Mouse (Mus musculus): ENCODE measurements around the gene Ssh2. TPM values are rescaled to one million over a fixed set of nuclear protein-coding genes. Genes with fewer than 3 reads are reported as not detected.

Gene Ssh2
- polyA plus RNA-seq, 1 experiment from 2014 or later, result 3.0 TPM

GRCm38 (mm10) chr11:77483510-77484255, 267.6 kb downstream of the Ssh2 start:
- 51% methylated on average over 11 of the region's 11 CpGs for WGBS
- Histone ChIP-seq H3K4me3 (ENCODE audit: low read depth, low read length) (no peak overlapping the region), H3K9me3 (ENCODE audit: control insufficient read depth, low read length) (no peaks in the 10 kb centered on the region), H3K27ac (replicated peaks) (no peak overlapping the region), H3K36me3 (ENCODE audit: control insufficient read depth, insufficient read depth, low read length) (no peaks in the 10 kb centered on the region), H3K4me1 (replicated peaks; ENCODE audit: control insufficient read depth, insufficient read depth) (peaks cover 5% of the 10 kb centered on the region), H3K9ac (ENCODE audit: low read length) (no peak overlapping the region), H3K27me3 (ENCODE audit: control insufficient read depth, insufficient read depth, low read length) (no peaks in the 10 kb centered on the region), H3K4me2 (replicated peaks; ENCODE audit: low read depth) (no peak overlapping the region)
- no peak for ATAC-seq (ENCODE audit: low FRiP score, low TSS enrichment)
- no peak for TF ChIP-seq EP300 (optimal IDR thresholded peaks at IDR 0.05)
- no peak for TF ChIP-seq CTCF (IDR thresholded peaks at IDR 0.05; ENCODE audit: low read depth)
- no peak for DNase-seq (ENCODE audit: low spot score)

GRCm38 (mm10) chr11:77485229-77485628, 269.1 kb downstream of the Ssh2 start:
- H3K9ac ChIP-seq (ENCODE audit: low read length), result no peak overlapping the region
- no peak overlapping the region for H3K27ac ChIP-seq (replicated peaks)
- ATAC-seq (ENCODE audit: low FRiP score, low TSS enrichment) (no peak), DNase-seq (ENCODE audit: low spot score) (no peak)
- H3K4me2 ChIP-seq (replicated peaks; ENCODE audit: low read depth), result no peak overlapping the region
- H3K4me3 ChIP-seq (ENCODE audit: low read depth, low read length), result no peak overlapping the region
- no peak for TF ChIP-seq CTCF (IDR thresholded peaks at IDR 0.05; ENCODE audit: low read depth)
- TF ChIP-seq EP300 (optimal IDR thresholded peaks at IDR 0.05), result no peak
- WGBS, result 56% methylated on average over 6 of the region's 6 CpGs
- H3K27me3 ChIP-seq (ENCODE audit: control insufficient read depth, insufficient read depth, low read length), result no peaks in the 10 kb centered on the region
- no peaks in the 10 kb centered on the region for H3K36me3 ChIP-seq (ENCODE audit: control insufficient read depth, insufficient read depth, low read length)
- H3K9me3 ChIP-seq (ENCODE audit: control insufficient read depth, low read length), result no peaks in the 10 kb centered on the region
- H3K4me1 ChIP-seq (replicated peaks; ENCODE audit: control insufficient read depth, insufficient read depth), result peaks cover 7% of the 10 kb centered on the region

- TF ChIP-seq EP300 (optimal IDR thresholded peaks at IDR 0.05), result no peak
- TF ChIP-seq CTCF (IDR thresholded peaks at IDR 0.05; ENCODE audit: low read depth), result peak; percentile 39
- no peak for ATAC-seq (ENCODE audit: low FRiP score, low TSS enrichment)
- no peak overlapping the region for H3K4me3 ChIP-seq (ENCODE audit: low read depth, low read length)
- no peak for DNase-seq (ENCODE audit: low spot score)
- no peak overlapping the region for H3K27ac ChIP-seq (replicated peaks)
- H3K4me2 ChIP-seq (replicated peaks; ENCODE audit: low read depth), result no peak overlapping the region
- peaks cover 13% of the 10 kb centered on the region for H3K4me1 ChIP-seq (replicated peaks; ENCODE audit: control insufficient read depth, insufficient read depth)
- H3K36me3 ChIP-seq (ENCODE audit: control insufficient read depth, insufficient read depth, low read length), result no peaks in the 10 kb centered on the region
- H3K9me3 ChIP-seq (ENCODE audit: control insufficient read depth, low read length), result no peaks in the 10 kb centered on the region
- no peaks in the 10 kb centered on the region for H3K27me3 ChIP-seq (ENCODE audit: control insufficient read depth, insufficient read depth, low read length)
- 57% methylated on average over 5 of the region's 5 CpGs for WGBS
- H3K9ac ChIP-seq (ENCODE audit: low read length), result no peak overlapping the region
Observed at GRCm38 (mm10) chr11:77486798-77487197, 270.7 kb downstream of the Ssh2 start.

GRCm38 (mm10) chr11:77488771-77489581, 272.9 kb downstream of the Ssh2 start:
- DNase-seq (ENCODE audit: low spot score) (peak; percentile 39), ATAC-seq (ENCODE audit: low FRiP score, low TSS enrichment) (no peak)
- H3K36me3 ChIP-seq (ENCODE audit: control insufficient read depth, insufficient read depth, low read length), result no peaks in the 10 kb centered on the region
- 8% methylated on average over 34 of the region's 55 CpGs for WGBS
- H3K27me3 ChIP-seq (ENCODE audit: control insufficient read depth, insufficient read depth, low read length), result no peaks in the 10 kb centered on the region
- H3K27ac ChIP-seq (replicated peaks), result no peak overlapping the region
- peak overlapping the region; percentile 97 for H3K4me2 ChIP-seq (replicated peaks; ENCODE audit: low read depth)
- no peaks in the 10 kb centered on the region for H3K9me3 ChIP-seq (ENCODE audit: control insufficient read depth, low read length)
- H3K4me1 ChIP-seq (replicated peaks; ENCODE audit: control insufficient read depth, insufficient read depth), result peaks cover 13% of the 10 kb centered on the region
- peak overlapping the region; percentile 77 for H3K4me3 ChIP-seq (ENCODE audit: low read depth, low read length)
- TF ChIP-seq EP300 (optimal IDR thresholded peaks at IDR 0.05), result no peak
- no peak for TF ChIP-seq CTCF (IDR thresholded peaks at IDR 0.05; ENCODE audit: low read depth)
- peak overlapping the region; percentile 76 for H3K9ac ChIP-seq (ENCODE audit: low read length)

- Histone ChIP-seq H3K9me3 (ENCODE audit: control insufficient read depth, low read length) (no peaks in the 10 kb centered on the region), H3K4me1 (replicated peaks; ENCODE audit: control insufficient read depth, insufficient read depth) (peaks cover 19% of the 10 kb centered on the region), H3K4me3 (ENCODE audit: low read depth, low read length) (peak within 1 kb of the TSS; percentile 77), H3K27ac (replicated peaks) (peak within 1 kb of the TSS; percentile 95), H3K9ac (ENCODE audit: low read length) (peak within 1 kb of the TSS; percentile 76), H3K36me3 (ENCODE audit: control insufficient read depth, insufficient read depth, low read length) (no peaks in the 10 kb centered on the region), H3K27me3 (ENCODE audit: control insufficient read depth, insufficient read depth, low read length) (no peaks in the 10 kb centered on the region), H3K4me2 (replicated peaks; ENCODE audit: low read depth) (peak within 1 kb of the TSS; percentile 97)
- under 1% methylated on average over 54 of the region's 87 CpGs for WGBS
- ATAC-seq (ENCODE audit: low FRiP score, low TSS enrichment) (no peak), DNase-seq (ENCODE audit: low spot score) (peak; percentile 70)
- TF ChIP-seq CTCF (IDR thresholded peaks at IDR 0.05; ENCODE audit: low read depth), result no peak
- no peak for TF ChIP-seq EP300 (optimal IDR thresholded peaks at IDR 0.05)
Observed at GRCm38 (mm10) chr11:77489591-77490235, 273.6 kb downstream of the Ssh2 start, which contains the start of gene Ankrd13b. Ankrd13b (minus strand) TSS chr11:77489678.
